Mouse (Mus musculus): ENCODE results near the gene Snn. TPM values are rescaled to one million over a fixed set of nuclear protein-coding genes. Genes with fewer than 3 reads are reported as not detected.
"Not testable (repeated sequence)": the region's sequence is repeated elsewhere in the genome, so short reads cannot be mapped to it uniquely, and the experiment has no call there.

Gene Snn
- total RNA-seq (2014; fragmentation: Nextera tagmentation) (4.6 TPM in 1 of 2 replicates, not detected in the other), total RNA-seq (2017) (0.99 and 1.1 TPM in 2 replicates), polyA plus RNA-seq (2012) (0.10 and 0.12 TPM in 2 replicates)

DNA sequence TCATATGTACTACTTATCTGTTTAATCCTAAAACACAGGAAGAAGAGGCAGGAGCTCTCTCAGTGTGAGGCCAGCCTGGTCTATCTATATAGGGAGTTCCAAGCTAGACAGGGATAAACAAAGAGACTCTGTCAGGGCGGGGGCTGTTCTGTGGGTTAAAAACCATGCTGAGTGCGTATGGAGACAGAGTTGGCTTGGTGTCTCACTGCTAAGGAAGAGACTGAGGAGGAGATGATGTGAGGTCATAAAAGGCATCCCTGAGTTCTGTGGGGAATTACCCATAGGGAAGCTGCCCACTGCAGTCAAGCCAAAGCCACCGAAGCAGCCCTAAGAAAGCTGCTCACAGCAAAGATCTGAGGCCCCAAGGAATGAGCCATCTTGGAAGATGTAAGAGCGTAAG, at the start of gene Snn:
TSS of gene Snn (plus strand) at position 301 of the 400 bp plus-strand sequence.
- peaks cover 58% of the 10 kb centered on the region for H3K27me3 ChIP-seq (ENCODE audit: insufficient read depth, low read length)
- peaks cover 4% of the 10 kb centered on the region for H3K4me1 ChIP-seq (ENCODE audit: insufficient read depth, low read depth, low read length)
- H3K36me3 ChIP-seq (replicated peaks), result no peaks in the 10 kb centered on the region
- H3K4me3 ChIP-seq (ENCODE audit: low read depth, low read length), result no peak within 1 kb of the TSS
- ATAC-seq (ENCODE audit: extremely low read depth, insufficient number of reproducible peaks, low FRiP score, poor library complexity, severe bottlenecking) (no peak), DNase-seq (ENCODE audit: low spot score) (no peak)
- TF ChIP-seq GATA2 (IDR thresholded peaks at IDR 0.05; ENCODE audit: borderline replicate concordance, low read depth, low read length) (no peak), TAL1 (conservative IDR thresholded peaks at IDR 0.05; ENCODE audit: low read depth, low read length) (no peak), CTCF (IDR thresholded peaks at IDR 0.05; ENCODE audit: low read depth, low read length) (no peak), GATA1 (IDR thresholded peaks at IDR 0.05; ENCODE audit: borderline replicate concordance, low read length) (no peak), POLR2AphosphoS5 (IDR thresholded peaks at IDR 0.05; ENCODE audit: insufficient replicate concordance, low read depth, low read length) (no peak)
- no peaks in the 10 kb centered on the region for H3K9me3 ChIP-seq (replicated peaks)

- no peak for ATAC-seq (ENCODE audit: extremely low read depth, insufficient number of reproducible peaks, low FRiP score, poor library complexity, severe bottlenecking)
- Histone ChIP-seq H3K4me3 (ENCODE audit: low read depth, low read length) (no peak overlapping the region), H3K4me1 (ENCODE audit: insufficient read depth, low read depth, low read length) (no peaks in the 10 kb centered on the region), H3K9me3 (replicated peaks) (no peaks in the 10 kb centered on the region), H3K27me3 (ENCODE audit: insufficient read depth, low read length) (peaks cover 17% of the 10 kb centered on the region), H3K36me3 (replicated peaks) (no peaks in the 10 kb centered on the region)
- no peak for DNase-seq (ENCODE audit: low spot score)
- TF ChIP-seq POLR2AphosphoS5 (IDR thresholded peaks at IDR 0.05; ENCODE audit: insufficient replicate concordance, low read depth, low read length) (no peak), TAL1 (conservative IDR thresholded peaks at IDR 0.05; ENCODE audit: low read depth, low read length) (no peak), GATA2 (IDR thresholded peaks at IDR 0.05; ENCODE audit: borderline replicate concordance, low read depth, low read length) (no peak), GATA1 (IDR thresholded peaks at IDR 0.05; ENCODE audit: borderline replicate concordance, low read length) (no peak), CTCF (IDR thresholded peaks at IDR 0.05; ENCODE audit: low read depth, low read length) (no peak)
Measured at GRCm38 (mm10) chr16:11011206-11011605, 49.5 kb upstream of the Snn start.

GRCm38 (mm10) chr16:11011939-11012338, 48.8 kb upstream of the Snn start:
- DNase-seq (ENCODE audit: low spot score) (no peak), ATAC-seq (ENCODE audit: extremely low read depth, insufficient number of reproducible peaks, low FRiP score, poor library complexity, severe bottlenecking) (no peak)
- Histone ChIP-seq H3K36me3 (replicated peaks) (no peaks in the 10 kb centered on the region), H3K27me3 (ENCODE audit: insufficient read depth, low read length) (peaks cover 17% of the 10 kb centered on the region), H3K4me3 (ENCODE audit: low read depth, low read length) (no peak overlapping the region), H3K9me3 (replicated peaks) (no peaks in the 10 kb centered on the region), H3K4me1 (ENCODE audit: insufficient read depth, low read depth, low read length) (no peaks in the 10 kb centered on the region)
- TF ChIP-seq GATA1 (IDR thresholded peaks at IDR 0.05; ENCODE audit: borderline replicate concordance, low read length) (no peak), TAL1 (conservative IDR thresholded peaks at IDR 0.05; ENCODE audit: low read depth, low read length) (no peak), CTCF (IDR thresholded peaks at IDR 0.05; ENCODE audit: low read depth, low read length) (no peak), GATA2 (IDR thresholded peaks at IDR 0.05; ENCODE audit: borderline replicate concordance, low read depth, low read length) (no peak), POLR2AphosphoS5 (IDR thresholded peaks at IDR 0.05; ENCODE audit: insufficient replicate concordance, low read depth, low read length) (no peak)

GRCm38 (mm10) chr16:11012571-11013463, 47.9 kb upstream of the Snn start:
- DNase-seq (ENCODE audit: low spot score), result no peak
- no peaks in the 10 kb centered on the region for H3K9me3 ChIP-seq (replicated peaks)
- no peak for TF ChIP-seq GATA2 (IDR thresholded peaks at IDR 0.05; ENCODE audit: borderline replicate concordance, low read depth, low read length)
- no peak for TF ChIP-seq CTCF (IDR thresholded peaks at IDR 0.05; ENCODE audit: low read depth, low read length)
- no peak for TF ChIP-seq GATA1 (IDR thresholded peaks at IDR 0.05; ENCODE audit: borderline replicate concordance, low read length)
- TF ChIP-seq TAL1 (conservative IDR thresholded peaks at IDR 0.05; ENCODE audit: low read depth, low read length), result no peak
- TF ChIP-seq POLR2AphosphoS5 (IDR thresholded peaks at IDR 0.05; ENCODE audit: insufficient replicate concordance, low read depth, low read length), result no peak
- ATAC-seq (ENCODE audit: extremely low read depth, insufficient number of reproducible peaks, low FRiP score, poor library complexity, severe bottlenecking), result no peak
- H3K4me1 ChIP-seq (ENCODE audit: insufficient read depth, low read depth, low read length), result no peaks in the 10 kb centered on the region
- no peak overlapping the region for H3K4me3 ChIP-seq (ENCODE audit: low read depth, low read length)
- H3K27me3 ChIP-seq (ENCODE audit: insufficient read depth, low read length), result peaks cover 18% of the 10 kb centered on the region
- H3K36me3 ChIP-seq (replicated peaks), result no peaks in the 10 kb centered on the region

DNA sequence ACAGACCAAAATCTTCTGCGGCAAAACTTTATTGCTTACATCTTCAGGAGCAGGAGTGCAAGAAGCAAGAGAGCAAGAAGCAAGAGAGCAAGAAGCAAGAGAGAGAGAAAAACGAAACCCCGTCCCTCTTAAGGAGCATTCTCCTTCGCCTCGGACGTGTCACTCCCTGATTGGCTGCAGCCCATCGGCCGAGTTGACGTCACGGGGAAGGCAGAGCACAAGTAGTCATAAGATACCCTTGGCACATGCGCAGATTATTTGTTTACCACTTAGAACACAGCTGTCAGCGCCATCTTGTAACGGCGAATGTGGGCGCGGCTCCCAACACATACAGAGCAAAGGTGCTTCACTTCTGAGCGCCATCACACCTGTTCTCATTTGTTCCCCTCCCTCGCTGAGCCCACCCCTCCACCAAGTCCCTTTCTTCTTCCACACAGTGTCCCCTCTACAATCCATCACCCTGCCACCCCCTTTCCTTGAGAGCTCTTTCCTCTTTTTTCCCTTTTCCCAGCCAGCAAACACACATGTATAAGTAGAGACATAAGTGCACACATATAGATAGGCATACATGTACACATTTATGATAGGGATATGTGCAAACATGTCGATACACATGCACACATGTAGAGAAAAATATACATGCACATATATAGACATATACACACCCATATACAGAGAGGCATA, 47.1 kb upstream of the Snn start:
- peaks cover 15% of the 10 kb centered on the region; the same call in 1 of the 2 replicates for H3K27me3 ChIP-seq (ENCODE audit: insufficient read depth, low read length)
- not testable (repeated sequence) for DNase-seq (ENCODE audit: low spot score); H3K4me1 ChIP-seq (ENCODE audit: insufficient read depth, low read depth, low read length); H3K36me3 ChIP-seq (replicated peaks); ATAC-seq (ENCODE audit: extremely low read depth, insufficient number of reproducible peaks, low FRiP score, poor library complexity, severe bottlenecking); H3K9me3 ChIP-seq (replicated peaks); H3K4me3 ChIP-seq (ENCODE audit: low read depth, low read length)

GRCm38 (mm10) chr16:11014407-11014806, 46.3 kb upstream of the Snn start:
- TF ChIP-seq POLR2AphosphoS5 (IDR thresholded peaks at IDR 0.05; ENCODE audit: insufficient replicate concordance, low read depth, low read length) (no peak), GATA2 (IDR thresholded peaks at IDR 0.05; ENCODE audit: borderline replicate concordance, low read depth, low read length) (no peak), GATA1 (IDR thresholded peaks at IDR 0.05; ENCODE audit: borderline replicate concordance, low read length) (no peak), CTCF (IDR thresholded peaks at IDR 0.05; ENCODE audit: low read depth, low read length) (no peak), TAL1 (conservative IDR thresholded peaks at IDR 0.05; ENCODE audit: low read depth, low read length) (no peak)
- H3K36me3 ChIP-seq (replicated peaks), result no peaks in the 10 kb centered on the region
- H3K4me1 ChIP-seq (ENCODE audit: insufficient read depth, low read depth, low read length), result no peaks in the 10 kb centered on the region
- DNase-seq (ENCODE audit: low spot score), result no peak
- no peak overlapping the region for H3K4me3 ChIP-seq (ENCODE audit: low read depth, low read length)
- H3K27me3 ChIP-seq (ENCODE audit: insufficient read depth, low read length), result peaks cover 14% of the 10 kb centered on the region; the same call in 1 of the 2 replicates
- ATAC-seq (ENCODE audit: extremely low read depth, insufficient number of reproducible peaks, low FRiP score, poor library complexity, severe bottlenecking), result no peak
- no peaks in the 10 kb centered on the region for H3K9me3 ChIP-seq (replicated peaks)
